Mouse (Mus musculus) small intestine, adult 2 months (tissue): Measurements from ENCODE around the gene Mlycd.

Source experiments
- CTCF ChIP-seq: fragments of 200-500 bp; IDR thresholded peaks from 2 replicates; pipeline ENCODE4 v1.5.1; 2012; ENCODE audit warnings: low read depth, mild to moderate bottlenecking, control low read depth, inconsistent platforms, low read length, moderate library complexity, mixed read lengths; ENCODE audit not compliant: insufficient replicate concordance, insufficient read length; ENCODE audit errors: extremely low read depth
- POLR2A ChIP-seq: fragments of 200-500 bp; IDR thresholded peaks from 2 replicates; pipeline ENCODE4 v1.6.1; 2012; ENCODE audit warnings: low read depth, mild to moderate bottlenecking, control low read depth, inconsistent platforms, low read length, moderate library complexity

GRCm38 (mm10) chr8:119442970-119443369, 48.3 kb downstream of the Mlycd start:
- TF ChIP-seq CTCF (no peak), POLR2A (no peak)
